Mouse (Mus musculus) B cell, adult 62 days (primary cell): ENCODE measurements around the gene Inafm1. TPM values are rescaled to one million over a fixed set of nuclear protein-coding genes. Genes with fewer than 3 reads are reported as not detected.

Source experiments
- total RNA-seq: library from RNA; stranded (reverse); gene quantifications from 4 replicates; pipeline ENCODE4 v1.2.4, GENCODE M21; 2023

The Inafm1 gene
- total RNA-seq = 33.1 to 39.0 TPM (median 33.8 TPM) in 4 replicates

DNA sequence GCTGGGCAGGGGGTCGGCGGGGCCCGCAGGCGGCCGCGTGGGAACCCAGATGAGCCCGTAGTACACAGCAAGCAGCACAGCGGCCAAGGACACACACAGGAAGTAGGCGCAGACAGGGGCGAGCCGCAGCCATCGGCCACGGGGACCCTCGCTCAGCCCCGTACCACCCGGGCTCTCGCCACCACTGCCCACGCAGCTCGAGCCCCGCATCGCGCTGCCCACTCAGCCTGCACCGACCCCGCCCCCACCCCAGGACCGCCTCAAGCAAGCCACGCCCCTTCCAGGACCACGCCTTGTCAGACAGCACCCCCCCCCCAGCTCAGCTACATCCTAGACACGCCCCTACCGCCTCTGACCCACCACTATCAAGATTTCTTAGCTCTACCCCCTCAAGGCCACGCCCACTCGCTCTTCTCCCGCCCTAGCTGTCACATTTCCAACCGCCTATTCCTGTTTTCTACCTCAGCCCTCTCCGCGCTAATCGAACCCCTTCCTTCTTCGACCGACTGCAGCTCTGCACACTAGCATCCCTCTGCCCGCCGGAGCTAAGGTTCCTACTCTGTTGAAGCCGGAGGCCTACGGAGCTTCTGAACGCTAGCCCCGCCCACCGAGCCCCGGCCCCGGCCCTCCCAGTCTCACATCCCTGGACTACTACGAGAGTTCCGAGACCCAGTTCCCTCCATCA is at the start of gene Inafm1:
Gene Inafm1 (minus strand): TSS at position 537 of the 685 bp plus-strand sequence.

GRCm38 (mm10) chr7:16308093-16308492 is 34.7 kb upstream of the Inafm1 start, which contains the start of gene Bbc3:
TSS of gene Bbc3 (plus strand) at chr7:16308393.

DNA sequence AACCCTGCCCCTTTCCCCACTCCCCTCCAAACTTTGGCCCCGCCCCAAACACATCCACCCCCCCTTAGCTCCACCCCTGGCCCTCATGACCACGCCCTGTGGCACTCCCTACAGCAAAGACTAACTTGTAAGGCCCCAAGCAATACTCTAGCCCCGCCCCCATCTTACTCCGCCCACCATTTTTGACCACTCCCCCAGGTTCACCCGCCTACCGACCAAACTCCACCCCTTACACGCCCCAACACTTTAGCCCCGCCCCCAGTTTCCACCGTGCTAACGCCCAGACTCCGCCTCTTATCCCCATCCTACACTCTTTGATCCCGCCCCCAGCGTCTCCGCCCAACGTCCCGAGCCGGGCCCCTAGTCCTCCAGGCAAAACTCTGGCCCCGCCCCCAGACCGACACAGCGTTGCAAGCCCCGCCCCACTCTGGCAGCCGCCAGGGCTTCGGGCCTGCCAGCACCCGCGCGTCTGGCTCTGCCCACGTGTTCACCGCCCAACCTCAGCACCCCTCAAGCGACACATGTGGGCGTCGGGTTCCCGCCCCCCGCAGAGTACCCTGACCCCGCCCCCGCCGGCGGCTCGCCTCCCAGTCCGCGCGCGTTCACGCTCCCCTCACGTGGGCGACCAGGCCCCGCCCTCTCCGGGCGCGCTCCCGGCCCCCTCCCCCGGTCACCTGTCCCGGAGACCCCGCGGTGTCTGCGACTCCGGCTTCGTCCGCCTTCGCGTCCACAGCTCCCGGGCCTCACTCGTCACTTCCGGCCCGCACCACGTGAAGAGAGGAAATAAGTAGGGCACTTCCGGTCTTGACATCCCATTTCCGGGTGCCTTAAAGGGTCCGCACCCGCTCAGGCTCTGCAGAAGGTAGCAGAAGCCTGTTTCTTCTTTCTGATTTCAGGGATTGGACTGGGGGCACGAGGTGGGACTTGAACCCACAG is 12.9 kb upstream of the Inafm1 start, which contains the start of gene Ccdc9:
Gene Ccdc9 (minus strand): TSS at position 770 of the 936 bp plus-strand sequence.

GRCm38 (mm10) chr7:16259110-16259590 is 14.3 kb downstream of the Inafm1 start, which contains the start of gene C5ar1:
TSS of gene C5ar1 (minus strand) at chr7:16259540.

GRCm38 (mm10) chr7:16244067-16244466 is 29.4 kb downstream of the Inafm1 start, which contains the start of gene C5ar2:
TSS of gene C5ar2 (minus strand) at chr7:16244154.

Other genes starting within 250 kb of the Inafm1 start
- 68.6 to 83.5 TPM (median 74.4 TPM) in 4 replicates for gene Bicra, start 225.7 kb downstream of the Inafm1 start, total RNA-seq
- gene Zfp541, start 211.8 kb downstream of the Inafm1 start, total RNA-seq = not detected in 4 replicates
- gene Napa, start 175.2 kb downstream of the Inafm1 start, total RNA-seq = 396 to 429 TPM (median 418 TPM) in 4 replicates
- 41.7 to 47.7 TPM (median 47.3 TPM) in 4 replicates for gene Kptn, start 153.7 kb downstream of the Inafm1 start, total RNA-seq
- gene Slc8a2, start 143.8 kb downstream of the Inafm1 start, total RNA-seq = 0.15 to 0.27 TPM (median 0.20 TPM) in 4 replicates
- gene Meis3, start 98.5 kb downstream of the Inafm1 start, total RNA-seq = 15.3 to 24.5 TPM (median 19.8 TPM) in 4 replicates
- gene Dhx34, start 51.6 kb downstream of the Inafm1 start, total RNA-seq = 45.3 to 52.6 TPM (median 50.0 TPM) in 4 replicates
- gene C5ar2, start 29.5 kb downstream of the Inafm1 start, total RNA-seq = 1.3 to 2.0 TPM (median 1.5 TPM) in 4 replicates
- gene C5ar1, start 14.1 kb downstream of the Inafm1 start, total RNA-seq = not detected in 4 replicates
- 436 to 443 TPM (median 440 TPM) in 4 replicates for gene Ccdc9, start 13.2 kb upstream of the Inafm1 start, total RNA-seq
- 9.9 to 18.6 TPM (median 14.2 TPM) in 4 replicates for gene Bbc3, start 34.8 kb upstream of the Inafm1 start, total RNA-seq
- 45.3 to 57.1 TPM (median 50.7 TPM) in 4 replicates for gene Sae1, start 114.2 kb upstream of the Inafm1 start, total RNA-seq
- gene Zc3h4, start 127.3 kb upstream of the Inafm1 start, total RNA-seq = 83.6 to 104 TPM (median 96.1 TPM) in 4 replicates
- 32.2 to 39.7 TPM (median 39.1 TPM) in 4 replicates for gene Tmem160, start 179.2 kb upstream of the Inafm1 start, total RNA-seq
- gene Npas1, start 204.1 kb upstream of the Inafm1 start, total RNA-seq = not detected in 4 replicates